Mouse (Mus musculus) liver, postnatal 0 days (tissue): Measurements from ENCODE around the gene Spn. TPM values are rescaled to one million over a fixed set of nuclear protein-coding genes. Genes with fewer than 3 reads are reported as not detected.

Source experiments
- ATAC-seq: fragments of 200-750 bp; cut with Nextera tagmentation; 2 replicates; pipeline ENCODE4 v1.8.0; 2017; ENCODE audit warnings: mild to moderate bottlenecking, moderate library complexity
- DNase-seq: peaks from one replicate; pipeline ENCODE4 v3.0.0-alpha.2; 2016
- H3K27ac ChIP-seq: fragments of 300-500 bp; sonication (generic); 2 replicates; pipeline ENCODE4 v1.5.1; 2014; ENCODE audit warnings: antibody characterized with exemption, moderate library complexity, mild to moderate bottlenecking, low read depth
- H3K27me3 ChIP-seq: fragments of 300-500 bp; sonication (generic); 2 replicates; pipeline ENCODE4 v1.6.1; 2014; ENCODE audit warnings: low read length, control low read depth, mixed read lengths; ENCODE audit not compliant: insufficient read depth
- H3K36me3 ChIP-seq: fragments of 300-500 bp; sonication (generic); replicated peaks from 2 replicates; pipeline ENCODE4 v1.6.1; 2014; ENCODE audit warnings: mild to moderate bottlenecking, control low read depth, low read length, moderate library complexity, mixed read lengths; ENCODE audit not compliant: insufficient read depth
- H3K4me1 ChIP-seq: fragments of 300-500 bp; sonication (generic); 2 replicates; pipeline ENCODE4 v1.6.1; 2014; ENCODE audit warnings: antibody characterized with exemption, mild to moderate bottlenecking, control low read depth; ENCODE audit not compliant: insufficient read depth
- H3K4me2 ChIP-seq: fragments of 300-500 bp; sonication (generic); 2 replicates; pipeline ENCODE4 v1.6.1; 2014; ENCODE audit warnings: low read depth, mild to moderate bottlenecking, low read length, moderate library complexity, mixed read lengths
- H3K4me3 ChIP-seq: fragments of 300-500 bp; sonication (generic); 2 replicates; pipeline ENCODE4 v1.5.1; 2014; ENCODE audit warnings: low read depth, low read length
- H3K9ac ChIP-seq: fragments of 300-500 bp; sonication (generic); replicated peaks from 2 replicates; pipeline ENCODE4 v1.6.1; 2014; ENCODE audit warnings: mild to moderate bottlenecking, moderate library complexity
- H3K9me3 ChIP-seq: fragments of 300-500 bp; sonication (generic); 2 replicates; pipeline ENCODE4 v1.6.1; 2016; ENCODE audit warnings: mild to moderate bottlenecking, control low read depth, low read length, mixed read lengths
- CTCF ChIP-seq: sonication (generic); IDR thresholded peaks from 2 replicates; pipeline ENCODE4 v1.5.1; 2016; ENCODE audit warnings: antibody characterized with exemption, low read depth
- EP300 ChIP-seq: IDR thresholded peaks from 2 replicates; pipeline ENCODE4 v1.6.1; 2016; ENCODE audit warnings: antibody characterized with exemption, low read depth, mild to moderate bottlenecking
- WGBS: fragments of 180-500 bp; shearing (Covaris S2); extraction: QIAGEN DNeasy Blood & Tissue Kit; methylation state at CpG from one replicate; pipeline ENCODE4 v1.1.7; 2014; ENCODE audit not compliant: insufficient replicate concordance; 5-methylcytosine and 5-hydroxymethylcytosine counted together
- polyA plus RNA-seq: library from polyadenylated mRNA; unstranded; fragments of >200 nt; fragmentation: Nextera tagmentation; extraction: Ambion mirVana; gene quantifications from 2 replicates; pipeline ENCODE4 v1.2.1, GENCODE M21; 2015

The Spn gene
- polyA plus RNA-seq, 1 experiment from 2014 or later = 5.6 TPM

DNA sequence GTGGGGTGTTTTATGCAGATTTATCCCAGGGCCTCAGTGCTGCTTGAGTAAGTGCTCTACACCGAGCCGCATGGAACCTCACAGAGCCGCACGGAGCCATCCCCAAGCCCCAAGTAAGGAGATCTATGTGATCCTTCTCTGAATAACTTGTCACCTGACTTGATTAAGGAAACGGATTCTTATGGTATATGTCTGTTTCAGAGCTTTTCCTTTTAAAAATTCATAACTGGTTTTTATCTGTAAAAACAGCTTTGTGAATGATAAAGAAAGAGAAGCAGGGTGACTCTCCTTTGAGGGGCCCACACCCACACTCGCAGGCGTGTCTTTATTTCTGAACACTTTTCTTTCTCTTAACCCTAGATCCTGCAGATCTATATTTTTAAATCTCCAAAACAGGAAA, 1.5 kb upstream of the Spn start:
- no peak for TF ChIP-seq CTCF
- peak; percentile 84 for TF ChIP-seq EP300
- DNase-seq = no peak

DNA sequence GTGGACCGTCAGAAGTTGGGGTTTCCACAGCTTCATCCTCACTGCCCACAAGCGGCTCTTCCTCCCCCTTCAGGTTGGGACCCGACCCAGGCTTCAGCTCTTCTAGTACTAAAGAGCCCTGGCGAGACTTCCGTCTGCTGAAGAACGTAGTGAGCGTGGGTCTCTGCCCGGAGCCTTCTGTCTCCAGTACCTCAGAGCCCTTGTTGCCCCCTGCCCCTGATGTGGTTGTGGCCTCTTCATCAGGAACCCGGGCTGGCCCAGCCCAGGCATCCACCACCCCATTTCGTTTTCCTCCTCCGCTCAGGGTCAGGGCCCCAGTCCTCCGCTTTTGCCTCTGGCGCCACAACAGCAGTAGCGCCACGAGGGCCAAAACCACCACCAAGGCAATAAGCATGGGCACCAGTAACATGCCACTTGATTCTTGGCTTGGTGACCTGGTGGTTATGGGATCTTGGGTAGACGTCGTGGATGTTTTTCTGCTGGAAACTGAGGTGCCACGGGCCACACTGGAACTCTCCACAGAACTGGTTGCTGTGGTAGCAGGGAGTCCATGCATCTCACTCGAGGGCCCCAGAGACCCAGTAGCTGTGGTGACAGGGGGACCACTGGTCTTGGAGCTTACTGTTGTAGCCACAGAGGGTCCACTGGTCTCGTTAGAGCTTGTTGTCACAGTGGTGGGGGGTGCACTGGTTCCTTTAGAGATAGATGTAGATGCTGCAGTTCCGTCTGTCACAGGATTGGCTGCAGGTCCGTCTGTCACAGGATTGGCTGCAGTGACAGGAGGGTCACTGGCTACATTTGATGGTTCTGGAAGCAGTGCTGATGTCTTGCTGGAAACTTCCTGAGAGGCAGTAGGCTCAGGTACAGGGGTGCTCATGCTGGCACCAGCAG, 1.2 kb downstream of the Spn start:
- Histone ChIP-seq H3K4me3 (peak overlapping the region; percentile 40), H3K27ac (peak overlapping the region; percentile 78), H3K4me2 (peak overlapping the region; percentile 79), H3K27me3 (no peaks in the 10 kb centered on the region), H3K4me1 (peaks cover 41% of the 10 kb centered on the region), H3K9ac (peak overlapping the region; percentile 52), H3K9me3 (no peaks in the 10 kb centered on the region), H3K36me3 (no peaks in the 10 kb centered on the region)
- ATAC-seq = no peak
- TF ChIP-seq EP300 (no peak), CTCF (no peak)
- 47% methylated on average over 22 of the region's 22 CpGs for WGBS
- no peak for DNase-seq

More for the DNA sequence above, 1.5 kb upstream of the Spn start:
- H3K4me2 ChIP-seq = peak overlapping the region; percentile 40
- no peaks in the 10 kb centered on the region for H3K9me3 ChIP-seq
- no peak overlapping the region for H3K9ac ChIP-seq
- no peak overlapping the region for H3K4me3 ChIP-seq
- H3K27ac ChIP-seq = peak overlapping the region; percentile 53; the same call in 1 of the 2 replicates
- WGBS = 66% methylated on average over 7 of the region's 7 CpGs
- H3K27me3 ChIP-seq = no peaks in the 10 kb centered on the region
- H3K4me1 ChIP-seq = peaks cover 35% of the 10 kb centered on the region
- ATAC-seq = peak; percentile 51
- no peaks in the 10 kb centered on the region for H3K36me3 ChIP-seq

DNA sequence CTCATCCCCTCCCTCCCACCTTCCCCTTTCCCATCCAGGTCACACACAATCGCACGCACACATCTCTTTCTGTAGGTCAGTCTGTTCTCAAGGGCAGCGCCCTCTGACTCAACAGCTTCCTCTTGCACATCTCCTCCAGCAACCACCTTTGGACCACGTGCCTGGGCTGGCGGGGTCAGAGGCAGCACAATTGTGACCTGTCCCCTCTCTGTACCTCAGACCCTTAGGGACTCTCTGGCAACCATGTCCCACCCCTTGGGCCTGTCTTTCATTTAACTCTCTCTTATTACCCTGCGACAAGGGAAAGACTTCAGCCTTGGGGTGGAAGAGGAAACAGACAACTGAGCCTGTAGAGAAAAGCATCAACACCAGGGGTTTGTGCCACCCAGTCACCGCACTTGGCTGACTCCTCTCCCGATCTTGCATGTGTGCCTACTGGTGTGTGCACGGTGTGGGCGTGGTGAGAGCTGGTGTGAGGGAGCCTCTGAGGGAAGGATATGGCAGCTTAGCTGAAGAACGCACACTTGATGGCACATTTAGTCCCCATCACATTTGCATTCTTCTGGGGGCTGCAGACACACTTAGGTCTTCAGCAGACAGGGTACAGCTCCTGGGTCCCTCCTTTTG, 2.7 kb downstream of the Spn start:
- Histone ChIP-seq H3K9ac (no peak overlapping the region), H3K9me3 (no peaks in the 10 kb centered on the region), H3K27me3 (no peaks in the 10 kb centered on the region), H3K4me3 (peak overlapping the region; percentile 40), H3K36me3 (no peaks in the 10 kb centered on the region), H3K4me1 (peaks cover 41% of the 10 kb centered on the region), H3K4me2 (peak overlapping the region; percentile 79), H3K27ac (peak overlapping the region; percentile 69)
- ATAC-seq (peak; percentile 33; the same call in 1 of the 2 replicates), DNase-seq (peak; percentile 67)
- 37% methylated on average over 11 of the region's 11 CpGs for WGBS
- no peak for TF ChIP-seq CTCF
- no peak for TF ChIP-seq EP300

DNA sequence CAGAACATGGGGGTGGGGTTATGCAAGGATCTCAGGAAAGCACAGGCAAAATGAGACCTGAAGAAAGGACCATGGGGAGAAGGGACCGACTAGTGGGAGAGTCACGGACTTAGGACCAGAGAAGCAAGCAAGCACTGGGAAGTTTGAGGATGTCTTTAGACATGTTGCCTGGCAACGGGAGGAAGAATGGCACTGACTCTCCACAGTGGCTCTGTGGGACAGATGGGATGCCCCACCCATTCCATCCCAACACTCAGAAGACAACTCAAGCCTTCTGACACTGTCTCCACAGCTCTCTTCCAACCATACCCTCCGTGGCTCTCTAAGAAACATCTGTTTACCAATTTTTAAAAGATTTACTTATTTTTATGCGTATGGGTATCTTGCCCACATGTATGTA, 4.5 kb downstream of the Spn start:
- 78% methylated on average over 5 of the region's 5 CpGs for WGBS
- ATAC-seq (no peak), DNase-seq (no peak)
- no peak overlapping the region for H3K4me2 ChIP-seq
- H3K9ac ChIP-seq = no peak overlapping the region
- H3K27ac ChIP-seq = no peak overlapping the region
- no peaks in the 10 kb centered on the region for H3K36me3 ChIP-seq
- H3K27me3 ChIP-seq = no peaks in the 10 kb centered on the region
- no peak for TF ChIP-seq CTCF
- no peak for TF ChIP-seq EP300
- H3K9me3 ChIP-seq = no peaks in the 10 kb centered on the region
- H3K4me1 ChIP-seq = peaks cover 43% of the 10 kb centered on the region
- H3K4me3 ChIP-seq = no peak overlapping the region

DNA sequence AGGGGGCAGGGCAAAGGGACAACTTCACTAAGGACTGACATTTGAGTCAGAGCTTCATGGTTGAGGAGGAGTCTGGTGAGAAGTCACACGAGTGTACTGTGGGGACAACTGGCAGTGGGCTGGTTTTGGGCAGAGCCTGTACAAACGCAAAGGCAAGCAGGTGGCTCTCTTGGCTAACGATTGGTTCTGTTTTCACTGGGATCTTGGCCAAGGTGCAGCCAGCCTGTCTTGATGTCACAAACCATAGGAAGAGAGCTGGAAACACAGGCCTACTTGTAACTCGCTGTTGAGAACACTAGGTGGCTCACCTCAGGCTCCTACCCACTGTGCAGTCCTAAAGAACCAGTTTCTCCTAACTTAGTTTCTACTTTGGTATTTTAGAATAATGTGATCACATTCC, 8.0 kb downstream of the Spn start:
- Histone ChIP-seq H3K4me2 (no peak overlapping the region), H3K4me3 (no peak overlapping the region), H3K4me1 (peaks cover 19% of the 10 kb centered on the region), H3K36me3 (no peaks in the 10 kb centered on the region), H3K9ac (no peak overlapping the region), H3K27ac (no peak overlapping the region), H3K27me3 (no peaks in the 10 kb centered on the region), H3K9me3 (no peaks in the 10 kb centered on the region; the same call in 1 of the 2 replicates)
- TF ChIP-seq EP300 (peak; percentile 44; the same call in 1 of the 2 replicates), CTCF (peak; percentile 84)
- WGBS = 12% methylated on average over 4 of the region's 4 CpGs
- peak; percentile 66 for DNase-seq
- peak; percentile 91 for ATAC-seq

DNA sequence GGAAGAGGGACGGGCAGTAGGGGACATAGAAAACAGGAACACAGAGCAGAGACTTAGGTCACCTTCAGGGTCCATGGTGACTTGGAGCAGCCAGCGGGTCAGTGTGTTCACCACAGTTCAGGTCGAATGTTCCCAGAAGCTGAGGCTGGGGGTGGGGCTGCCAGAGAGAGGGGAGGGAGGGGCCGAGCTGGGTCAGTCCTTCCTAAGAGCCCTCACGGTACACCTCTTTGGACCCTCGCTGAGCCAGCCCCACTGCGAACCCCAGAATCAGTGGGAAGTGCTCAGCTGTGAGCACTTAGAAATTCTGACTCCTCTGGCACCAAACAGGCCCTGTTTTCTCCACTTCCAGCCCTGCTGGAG, 15.7 kb downstream of the Spn start, which contains the start of gene Qprt:
Qprt (minus strand) TSS at position 316 of the 360 bp plus-strand sequence.
- Histone ChIP-seq H3K27ac (peak within 1 kb of the TSS; percentile 97), H3K36me3 (no peaks in the 10 kb centered on the region), H3K4me2 (peak within 1 kb of the TSS; percentile 64), H3K9me3 (peaks cover 6% of the 10 kb centered on the region; the same call in 1 of the 2 replicates), H3K4me1 (peaks cover 22% of the 10 kb centered on the region), H3K27me3 (no peaks in the 10 kb centered on the region), H3K9ac (peak within 1 kb of the TSS; percentile 68), H3K4me3 (peak within 1 kb of the TSS; percentile 48)
- ATAC-seq (peak; percentile 78), DNase-seq (peak; percentile 70)
- TF ChIP-seq CTCF (no peak), EP300 (0 out of 2 replicates have a peak, but pooled peaks have one; percentile 33)
- WGBS = 28% methylated on average over 7 of the region's 7 CpGs
